Mouse (Mus musculus): ENCODE measurements at regions not wholly inside any gene's neighbourhood (a gene's known extent, or its start where the extent isn't known, plus 50 kb on each side); places are given as distances from the start of the nearest gene placed in this dataset.
"Not testable (repeated sequence)": the region's sequence is repeated elsewhere in the genome, so short reads cannot be mapped to it uniquely, and the experiment has no call there.

GRCm38 (mm10) chr3:18488886-18489285 lies 540.7 kb downstream of the Cypt12 start:
- DNase-seq (ENCODE audit: low read depth, low spot score): no peak

DNA sequence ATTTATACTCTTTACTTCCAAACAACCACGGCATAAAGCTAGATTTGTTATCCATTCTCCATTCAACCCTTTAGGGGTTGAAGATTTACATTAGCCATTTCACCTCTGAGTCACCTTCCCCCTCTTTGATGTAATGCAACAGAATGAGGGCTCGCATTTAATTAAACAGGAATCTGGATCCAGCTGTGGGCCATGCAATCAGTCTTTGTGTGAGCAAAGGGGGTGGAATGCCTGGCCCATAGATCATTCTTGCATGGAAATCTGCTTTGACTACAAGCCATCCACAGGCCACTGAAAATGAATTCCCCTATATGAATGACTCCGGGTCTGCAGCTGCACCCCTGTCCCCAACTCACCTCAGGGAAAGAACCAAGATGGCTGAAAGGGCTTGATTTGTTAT lies 574.4 kb downstream of the Cypt12 start:
- no peak for DNase-seq (ENCODE audit: low read depth, low spot score)

- DNase-seq (ENCODE audit: low read depth, low spot score): no peak
These were observed 575.8 kb downstream of the Cypt12 start for GRCm38 (mm10) chr3:18524011-18524410.

- DNase-seq (ENCODE audit: low read depth, low spot score): no peak
These were observed 609.0 kb downstream of the Cypt12 start for GRCm38 (mm10) chr3:18557201-18557600.

DNA sequence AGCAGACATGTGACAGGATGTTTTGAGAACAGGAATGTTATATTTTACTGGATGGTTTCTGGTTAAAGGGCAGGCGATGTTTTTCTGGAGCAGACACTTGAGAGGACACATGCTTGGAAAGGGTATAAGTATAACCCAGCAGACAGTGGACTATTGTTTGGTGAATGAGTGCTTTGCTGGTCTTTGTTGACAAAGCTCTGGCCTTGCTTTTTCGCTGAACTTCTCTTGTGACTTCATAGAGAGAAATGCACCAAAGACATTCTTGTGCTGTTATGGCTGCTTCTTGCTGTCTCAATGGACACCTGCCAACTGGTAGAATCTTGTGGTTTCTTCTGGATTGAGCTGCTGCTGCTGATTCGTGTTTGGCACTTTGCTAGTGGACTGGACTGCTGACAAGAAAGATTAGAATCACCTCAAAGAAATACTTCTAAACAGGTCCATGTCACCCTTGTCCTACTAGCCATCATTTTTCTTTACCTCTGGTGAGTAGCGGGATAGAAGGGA lies 612.1 kb downstream of the Cypt12 start:
- DNase-seq (ENCODE audit: low read depth, low spot score): no peak

GRCm38 (mm10) chr3:18580911-18581626 lies 632.9 kb downstream of the Cypt12 start:
- DNase-seq (ENCODE audit: low read depth, low spot score): not testable (repeated sequence)

DNA sequence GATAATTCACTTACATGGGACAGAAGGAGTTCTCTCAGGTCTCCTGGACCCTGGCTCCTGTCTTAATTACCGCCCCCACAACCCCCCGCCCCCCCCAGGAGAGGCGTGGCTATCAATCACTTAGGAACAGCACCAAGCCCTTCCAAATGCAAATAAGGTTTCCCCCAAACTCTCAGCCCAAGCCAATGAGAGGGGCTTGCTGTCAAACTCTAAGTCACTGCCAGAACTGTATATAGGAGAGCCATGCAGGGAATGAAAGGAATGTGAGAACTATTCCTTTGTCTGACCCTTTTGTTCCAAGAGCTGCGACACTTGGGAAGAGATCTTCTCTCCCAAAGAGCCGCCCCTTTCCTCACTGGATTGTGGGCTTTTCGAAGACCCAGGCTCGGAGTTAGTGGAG lies 672.4 kb downstream of the Cypt12 start:
- DNase-seq (ENCODE audit: low read depth, low spot score): no peak

DNA sequence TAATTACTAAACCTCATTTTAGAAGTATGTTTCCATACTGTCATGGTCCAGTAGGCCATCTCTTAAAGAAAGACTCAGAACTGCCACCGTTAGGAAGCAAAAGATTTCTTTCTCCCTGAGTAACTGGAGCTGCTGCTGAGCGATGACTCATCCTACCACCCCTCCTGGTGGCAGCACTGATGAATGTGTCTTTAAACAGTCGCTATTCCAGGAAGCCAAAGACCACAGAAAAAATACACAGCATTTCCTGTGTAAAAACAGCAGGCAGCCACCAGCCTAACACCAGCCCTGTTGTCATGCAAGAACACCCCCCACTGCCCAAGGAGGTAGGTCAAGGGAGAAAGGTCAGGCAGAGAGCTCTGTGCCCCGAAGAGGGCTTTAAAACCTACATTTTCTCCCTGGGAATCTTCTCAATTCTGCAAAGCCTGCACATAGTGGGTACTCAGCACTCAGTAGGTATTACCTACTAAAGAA lies 675.7 kb downstream of the Cypt12 start:
- no peak for DNase-seq (ENCODE audit: low read depth, low spot score)

- DNase-seq (ENCODE audit: low read depth, low spot score): no peak
These were observed 676.4 kb downstream of the Cypt12 start for GRCm38 (mm10) chr3:18624381-18625145.

DNA sequence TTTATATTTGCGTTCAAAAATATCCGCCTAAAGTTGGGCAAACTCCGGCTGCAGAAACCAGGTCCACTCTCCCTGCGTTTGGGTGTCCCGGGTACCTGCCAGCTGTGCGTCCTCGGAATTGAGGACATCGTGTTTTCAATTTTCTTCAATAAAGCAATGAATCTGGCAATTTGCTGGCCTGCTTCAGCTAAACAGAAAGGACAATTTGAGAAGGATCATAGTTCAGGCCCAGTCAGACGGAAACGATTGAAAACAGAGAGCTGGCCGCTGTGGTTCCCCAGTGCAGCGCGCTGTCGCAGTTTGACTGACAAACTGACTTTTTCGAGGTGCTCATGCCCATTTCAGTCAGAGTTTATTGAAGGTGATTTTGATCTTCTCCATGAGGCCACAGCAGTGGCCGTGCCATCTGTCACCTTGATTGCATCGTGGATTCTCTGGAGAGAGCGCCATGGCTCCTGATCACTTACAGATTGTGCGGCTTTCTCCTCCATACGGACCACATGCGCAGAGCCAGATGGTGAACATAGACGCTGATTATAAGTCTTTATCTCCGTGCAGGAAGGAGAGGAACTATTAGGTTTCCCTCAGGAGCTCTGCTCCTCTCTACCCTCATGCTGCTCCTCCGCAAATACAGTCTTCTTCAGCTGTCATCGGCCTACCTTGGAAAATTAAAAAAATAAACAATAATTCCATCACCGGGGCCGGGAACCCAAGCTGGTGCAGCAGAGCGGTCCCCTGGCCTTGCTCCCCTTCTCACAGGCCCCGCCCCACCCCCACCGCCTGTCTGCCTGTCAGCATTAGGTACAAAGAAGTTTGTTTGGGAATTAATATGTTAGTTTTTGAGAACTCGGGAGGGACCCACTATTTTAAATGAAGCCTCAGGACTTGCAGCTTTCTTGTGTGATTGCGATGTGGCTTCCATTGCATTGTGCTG lies 677.5 kb downstream of the Cypt12 start:
- no peak for DNase-seq (ENCODE audit: low read depth, low spot score)

DNA sequence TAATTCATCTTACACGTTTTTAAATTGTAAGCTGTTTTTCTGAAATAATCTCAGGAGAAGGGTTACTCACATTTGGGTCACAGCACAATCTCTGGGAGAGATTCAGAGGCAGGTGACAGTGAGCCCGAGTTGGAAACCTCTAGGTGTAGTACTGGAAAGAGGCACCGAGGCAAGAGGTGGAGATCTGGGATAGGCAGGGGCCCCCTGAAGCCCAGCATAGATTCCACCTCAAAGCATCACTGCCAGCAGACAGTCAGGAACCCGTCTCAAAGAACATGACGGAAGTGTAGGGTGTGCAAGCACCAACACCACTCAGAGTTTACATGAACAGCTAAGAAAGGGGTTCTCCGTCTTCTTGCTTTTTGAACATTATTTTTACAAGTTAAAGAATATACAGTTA lies 678.2 kb downstream of the Cypt12 start:
- no peak for DNase-seq (ENCODE audit: low read depth, low spot score)

DNA sequence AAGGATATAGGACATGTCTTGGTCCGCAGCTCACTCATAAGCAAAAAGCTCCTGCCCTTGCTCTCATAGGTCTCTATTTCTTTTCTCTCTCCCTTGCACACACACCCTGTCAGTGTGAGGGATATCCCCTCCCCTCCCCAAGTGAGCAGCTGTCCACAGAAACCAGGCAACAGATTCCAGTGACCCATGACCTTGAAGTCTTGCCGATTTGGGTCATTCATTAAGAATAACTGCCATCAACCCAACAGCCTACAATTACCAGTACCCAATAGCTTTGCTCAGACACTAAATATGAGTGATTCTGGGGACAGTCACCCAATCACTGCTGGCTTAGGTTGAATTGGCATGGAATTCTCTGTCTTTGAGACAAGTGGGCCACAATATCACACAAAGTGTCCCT lies 678.6 kb downstream of the Cypt12 start:
- no peak for DNase-seq (ENCODE audit: low read depth, low spot score)

DNA sequence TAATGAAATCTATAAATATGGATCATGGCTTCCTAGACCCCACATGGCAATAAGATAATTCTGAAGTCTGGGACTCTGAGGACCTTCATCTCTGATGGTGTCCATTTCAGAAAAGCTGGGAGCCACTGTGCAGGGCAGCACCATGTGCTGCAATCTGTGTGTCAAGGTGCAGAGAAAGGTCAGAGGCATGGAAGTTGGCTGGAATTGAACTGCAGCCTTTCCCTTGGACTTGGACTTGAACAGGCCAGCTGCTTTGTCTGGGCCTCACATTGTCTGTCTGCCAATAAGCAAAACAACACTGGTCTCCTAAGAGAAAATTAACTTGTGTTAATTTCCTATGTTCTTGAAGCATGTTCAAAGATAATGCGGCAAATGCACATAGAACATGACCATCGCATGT lies 681.0 kb downstream of the Cypt12 start:
- no peak for DNase-seq (ENCODE audit: low read depth, low spot score)

GRCm38 (mm10) chr3:18631601-18632000 lies 683.4 kb downstream of the Cypt12 start:
- DNase-seq (ENCODE audit: low read depth, low spot score): no peak

DNA sequence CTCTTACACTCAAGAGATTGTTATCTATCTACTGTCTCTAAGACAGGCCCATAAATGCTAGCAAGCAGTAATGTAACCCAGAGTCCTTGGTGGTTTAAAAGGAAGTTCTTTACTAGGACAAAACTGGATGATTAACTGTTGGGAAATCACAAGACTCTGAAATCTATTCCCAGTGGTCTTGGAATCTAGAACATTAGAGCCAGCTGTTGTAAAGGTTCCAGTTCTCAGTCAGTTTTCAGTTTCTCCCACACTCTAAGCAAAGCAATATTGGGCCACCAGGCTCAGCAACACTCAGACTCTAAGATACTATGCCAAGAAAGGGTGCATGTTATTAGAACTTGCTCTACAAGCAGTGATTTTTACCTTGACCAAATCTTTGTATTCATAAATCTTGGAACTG lies 686.6 kb downstream of the Cypt12 start:
- DNase-seq (ENCODE audit: low read depth, low spot score): no peak

- DNase-seq (ENCODE audit: low read depth, low spot score): no peak
These were observed 689.3 kb downstream of the Cypt12 start for GRCm38 (mm10) chr3:18637553-18637952.

GRCm38 (mm10) chr3:18640286-18640685 lies 692.1 kb downstream of the Cypt12 start:
- no peak for DNase-seq (ENCODE audit: low read depth, low spot score)

DNA sequence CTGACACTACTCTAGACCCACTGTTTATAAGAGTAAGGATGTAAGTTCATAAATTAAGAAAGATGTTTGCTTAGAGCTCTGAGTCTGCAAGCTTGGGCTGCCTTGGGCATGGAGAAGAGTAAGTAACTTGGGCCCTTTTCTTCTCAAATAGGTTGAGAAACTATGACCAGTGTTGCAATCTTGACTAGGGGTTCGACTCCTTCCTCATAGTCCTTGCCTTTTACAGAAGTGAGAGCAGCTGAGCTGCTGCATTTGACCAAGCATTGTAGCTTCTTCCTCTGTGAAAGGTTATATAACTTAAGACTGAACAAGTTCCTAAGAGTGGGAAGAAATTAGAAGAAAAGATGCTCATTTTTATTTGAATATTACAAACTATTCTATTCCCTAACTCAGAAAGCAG lies 693.5 kb downstream of the Cypt12 start:
- no peak for DNase-seq (ENCODE audit: low read depth, low spot score)

DNA sequence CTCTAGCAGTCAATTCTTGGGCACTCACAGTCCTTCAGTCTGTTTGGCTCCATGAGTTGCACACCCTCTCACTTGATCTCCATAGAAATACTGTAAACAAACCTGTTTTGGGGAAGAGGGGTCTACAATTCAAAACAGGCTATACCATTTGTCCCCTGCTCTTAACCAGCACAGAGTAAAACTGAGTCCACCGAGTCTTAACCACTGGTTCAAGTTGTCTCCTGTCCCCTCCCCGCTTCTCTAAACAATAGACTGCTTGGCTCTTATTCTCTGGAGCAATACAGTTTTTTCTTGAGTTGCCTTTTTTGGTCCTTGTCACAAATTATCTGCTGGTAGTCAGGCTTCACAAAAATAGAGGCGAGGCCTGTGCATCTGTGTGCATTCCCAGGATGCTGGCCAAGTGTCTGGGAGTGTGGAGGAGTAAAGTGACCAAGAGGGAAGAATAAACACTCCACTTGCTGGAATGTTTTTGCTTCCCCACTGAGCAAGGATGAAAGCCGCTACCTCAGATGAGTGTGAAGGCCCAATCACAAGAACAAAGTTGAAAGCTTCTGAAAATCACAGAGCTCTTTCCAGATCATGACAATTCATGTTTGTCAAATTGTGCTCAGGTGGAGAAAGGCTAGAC lies 695.3 kb downstream of the Cypt12 start:
- DNase-seq (ENCODE audit: low read depth, low spot score): no peak

GRCm38 (mm10) chr3:18645481-18645880 lies 697.3 kb downstream of the Cypt12 start:
- no peak for DNase-seq (ENCODE audit: low read depth, low spot score)

GRCm38 (mm10) chr3:18645927-18646326 lies 697.7 kb downstream of the Cypt12 start:
- DNase-seq (ENCODE audit: low read depth, low spot score): no peak
